Mouse (Mus musculus): ENCODE data around the gene Calr4. TPM values are rescaled to one million over a fixed set of nuclear protein-coding genes. Genes with fewer than 3 reads are reported as not detected.

Gene Calr4
- polyA plus RNA-seq, 1 experiment from 2014 or later, result 0.11 TPM

Other genes starting within 250 kb of the Calr4 start
- gene Nrd1, start 233.8 kb upstream of the Calr4 start, polyA plus RNA-seq (2014; fragmentation: Nextera tagmentation; extraction: Ambion mirVana), result 45.8 and 47.9 TPM in 2 replicates
- gene Osbpl9, start 32.2 kb upstream of the Calr4 start, polyA plus RNA-seq (2014; fragmentation: Nextera tagmentation; extraction: Ambion mirVana), result 53.6 and 62.1 TPM in 2 replicates
- 36.6 and 45.3 TPM in 2 replicates for gene Eps15, start 45.8 kb downstream of the Calr4 start, polyA plus RNA-seq (2014; fragmentation: Nextera tagmentation; extraction: Ambion mirVana)
- gene Ttc39a, start 172.1 kb downstream of the Calr4 start, polyA plus RNA-seq (2014; fragmentation: Nextera tagmentation; extraction: Ambion mirVana), result 11.9 and 14.7 TPM in 2 replicates